Mouse (Mus musculus) right cerebral cortex, adult 2 months (tissue): ENCODE results near the gene Pprc1.

Experiments used
- DNase-seq, 2 experiments: peaks; one replicate each; pipeline ENCODE4 v3.0.0; 2021 to 2022; ENCODE audit warnings: low spot score in 2 of 2

The Pprc1 gene

DNA sequence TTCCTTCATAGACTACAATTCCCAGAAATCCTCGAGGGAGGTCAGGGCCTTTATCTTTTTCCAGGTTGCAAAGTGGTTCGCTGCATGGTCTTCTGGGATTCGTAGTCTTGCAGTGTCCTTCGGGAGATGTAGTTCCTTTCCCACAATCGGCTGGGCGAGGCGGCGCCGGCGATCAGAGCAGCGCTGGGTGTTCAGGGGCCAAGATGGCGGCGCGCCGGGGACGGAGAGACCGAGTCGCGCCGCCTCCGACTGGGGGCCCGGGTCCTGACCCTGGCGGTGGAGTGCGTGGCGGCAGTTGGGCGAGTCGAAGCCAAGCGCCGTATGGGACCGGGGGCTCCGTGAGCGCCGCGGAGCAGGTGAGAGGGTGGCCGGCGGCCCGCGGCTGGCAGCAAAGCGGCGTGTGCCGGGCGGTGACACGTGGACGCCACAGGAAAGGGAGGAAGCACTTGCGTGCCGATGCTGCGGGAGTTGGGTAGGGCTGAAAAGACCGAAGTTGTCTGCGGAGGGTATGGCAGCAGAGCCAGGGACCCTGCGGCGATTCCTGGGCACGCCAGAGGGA, 11.8 kb downstream of the Pprc1 start:
- DNase-seq: peak; percentile 95 to 97

GRCm38 (mm10) chr19:46056947-46057607, 12.4 kb downstream of the Pprc1 start:
- peak; percentile 60 to 72 for DNase-seq

DNA sequence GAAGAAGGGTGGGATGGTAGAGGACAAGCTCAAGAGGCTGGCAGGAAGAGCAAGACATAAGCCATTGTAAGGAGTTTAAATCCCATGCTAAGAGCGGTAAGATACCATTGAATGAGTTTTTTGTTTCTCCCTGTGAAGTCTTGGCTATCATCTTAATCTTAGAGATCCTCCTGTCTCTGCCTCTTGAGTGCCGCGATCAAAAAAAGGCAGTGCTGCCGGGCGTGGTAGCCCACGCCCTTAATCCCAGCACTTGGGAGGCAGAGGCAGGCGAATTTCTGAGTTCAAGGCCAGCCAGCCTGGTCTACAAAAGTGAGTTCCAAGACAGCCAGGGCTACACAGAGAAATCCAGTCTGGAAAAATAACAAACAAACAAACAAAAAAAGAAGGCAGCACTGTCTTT, 13.8 kb downstream of the Pprc1 start:
- DNase-seq: no peak

DNA sequence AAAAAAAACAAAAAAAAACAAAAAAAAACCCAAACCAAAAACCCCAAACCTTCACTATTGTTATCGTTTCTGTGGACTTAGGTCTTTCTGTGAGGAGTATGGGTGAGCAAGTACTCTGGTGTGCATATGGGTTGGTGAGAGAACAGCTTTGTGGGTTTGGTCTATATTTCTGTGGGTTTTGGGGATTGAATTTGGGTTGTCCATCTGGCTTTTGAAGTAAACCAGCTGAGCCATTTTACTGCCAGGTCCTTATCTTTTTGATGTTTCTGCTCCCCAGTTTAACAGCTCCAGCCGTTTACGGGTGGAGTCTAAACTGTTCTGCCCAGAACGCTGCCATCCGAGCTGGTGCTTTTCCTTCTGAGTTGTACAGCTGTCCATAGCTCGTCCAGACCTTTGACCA, 16.2 kb downstream of the Pprc1 start:
- no peak for DNase-seq

GRCm38 (mm10) chr19:46068054-46068453, 23.4 kb downstream of the Pprc1 start:
- no peak for DNase-seq

- no peak for DNase-seq
Observed at GRCm38 (mm10) chr19:46073285-46073684, 28.6 kb downstream of the Pprc1 start.

DNA sequence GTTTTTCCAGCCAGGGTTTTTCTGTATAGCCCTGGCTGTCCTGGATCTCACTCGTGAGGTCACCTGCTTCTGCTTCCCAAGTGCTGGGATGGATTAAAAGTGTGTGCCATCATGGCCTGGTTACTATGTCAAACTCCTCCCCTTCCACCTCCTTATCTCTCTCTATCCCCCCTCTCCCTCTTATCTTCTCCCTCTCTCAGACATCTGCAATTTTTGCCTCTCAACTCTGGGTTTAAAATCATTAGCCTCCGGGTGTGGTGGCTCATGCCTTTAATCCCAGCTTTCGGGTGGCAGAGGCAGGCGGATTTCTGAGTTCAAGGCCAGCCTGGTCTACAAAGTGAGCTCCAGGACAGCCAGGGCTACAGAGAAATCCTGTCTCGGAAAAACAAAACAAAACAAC, 29.6 kb downstream of the Pprc1 start:
- no peak for DNase-seq

- peak; percentile 100 for DNase-seq
Observed at GRCm38 (mm10) chr19:46075616-46076607, 31.2 kb downstream of the Pprc1 start, which contains the start of gene Nolc1. Gene Nolc1 (plus strand): TSS chr19:46075863.

GRCm38 (mm10) chr19:46078535-46078934, 33.8 kb downstream of the Pprc1 start:
- DNase-seq: no peak

GRCm38 (mm10) chr19:46085185-46085584, 40.5 kb downstream of the Pprc1 start:
- no peak for DNase-seq

DNA sequence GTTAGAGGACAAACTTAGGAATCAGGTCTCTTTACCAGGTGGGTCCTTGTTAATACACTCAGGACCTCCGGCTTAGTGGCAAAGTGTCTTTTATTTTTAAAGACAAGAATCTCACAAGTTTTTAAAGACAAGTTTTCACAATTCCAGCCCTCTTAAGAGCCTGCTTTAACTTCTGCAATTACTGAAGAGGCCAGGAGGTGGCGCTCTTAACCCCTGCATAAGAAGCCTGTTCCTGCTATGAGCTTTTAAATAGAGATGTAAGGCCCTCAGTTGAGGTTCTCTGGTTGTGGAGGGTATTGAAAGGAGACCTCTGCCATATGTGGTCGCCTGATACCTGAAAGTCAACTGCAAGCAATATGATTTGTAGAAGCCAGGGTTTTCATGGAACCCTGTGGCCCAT, 41.7 kb downstream of the Pprc1 start:
- peak; percentile 70 to 73 for DNase-seq

DNA sequence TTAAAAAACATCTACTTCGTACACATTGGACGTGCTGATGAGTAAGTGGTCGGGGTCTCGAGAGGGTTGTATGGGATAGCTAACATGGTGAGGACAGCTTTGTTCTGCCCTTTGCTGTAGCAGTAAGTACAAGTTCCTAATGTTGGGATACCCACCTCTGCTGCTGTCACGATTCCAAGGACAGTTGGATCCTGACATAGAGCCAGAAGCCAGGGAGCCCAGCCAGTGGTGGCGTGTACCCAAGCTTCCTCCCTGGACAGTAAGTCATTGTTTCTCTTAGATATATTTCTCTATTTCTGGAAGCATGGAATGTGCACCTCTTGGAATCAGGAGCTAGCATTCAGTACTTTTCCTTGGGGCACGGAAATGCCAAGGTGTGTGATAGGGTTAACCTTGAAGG, 43.2 kb downstream of the Pprc1 start:
- no peak for DNase-seq

DNA sequence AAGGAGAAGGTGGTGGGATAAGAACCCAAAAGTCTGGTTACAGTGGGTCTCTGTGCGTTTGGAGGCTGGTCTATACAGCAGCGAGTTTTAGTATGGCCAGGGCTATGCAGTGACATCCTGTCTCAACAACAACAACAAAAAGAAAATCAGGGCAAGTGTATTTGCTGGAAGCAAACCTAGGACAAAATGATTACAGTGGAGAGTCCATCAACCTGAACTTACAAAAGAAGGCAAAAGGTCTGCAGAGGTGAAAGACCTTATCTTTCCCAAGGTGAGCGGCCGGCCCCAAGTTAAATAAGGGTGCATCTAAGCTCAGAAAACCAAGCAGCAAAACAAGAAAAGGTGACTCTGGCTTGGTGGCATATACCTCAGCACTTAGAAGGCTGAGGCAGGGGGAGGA, 47.0 kb downstream of the Pprc1 start:
- DNase-seq: no peak

DNA sequence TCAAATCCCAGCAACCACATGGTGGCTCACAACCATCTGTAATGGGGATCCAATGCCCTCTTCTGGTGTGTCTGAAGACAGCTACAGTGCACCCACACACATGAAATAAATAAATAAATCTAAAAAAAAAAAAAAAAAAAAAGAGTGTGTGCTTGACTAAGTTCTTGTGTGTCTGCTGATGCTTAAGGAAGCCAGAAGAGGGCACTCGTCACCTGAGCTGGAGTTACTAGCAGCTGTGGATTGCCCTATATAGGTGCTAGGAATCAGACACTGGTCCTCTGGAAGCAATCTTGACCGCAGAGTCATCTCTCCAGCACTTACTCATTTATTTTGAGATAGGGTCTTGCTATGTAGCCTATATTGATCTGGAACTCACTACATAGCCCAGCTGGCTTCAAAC, 49.5 kb downstream of the Pprc1 start:
- DNase-seq: no peak

- peak; percentile 23 to 37 for DNase-seq
Observed at GRCm38 (mm10) chr19:46095291-46095690, 50.6 kb downstream of the Pprc1 start.

DNA sequence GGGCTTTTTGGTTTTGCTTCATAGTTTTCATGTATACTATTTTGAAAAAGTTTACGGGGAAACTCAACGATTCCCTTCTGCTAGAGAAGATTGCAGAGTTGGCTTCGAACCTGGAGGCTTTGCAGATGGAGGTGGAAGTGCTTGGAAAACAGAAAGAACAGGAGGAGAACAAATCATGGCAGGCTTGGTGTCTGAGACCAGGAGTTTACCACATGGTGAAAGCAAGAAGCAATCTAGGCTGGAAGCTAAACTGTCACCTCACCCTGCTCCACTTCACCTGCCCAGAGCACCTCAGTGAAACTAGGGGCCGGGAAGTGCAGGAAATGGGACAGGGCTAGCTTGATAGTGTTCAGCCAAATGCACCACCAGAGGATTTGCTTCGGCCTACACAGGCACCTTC, 51.7 kb downstream of the Pprc1 start:
- no peak for DNase-seq

DNA sequence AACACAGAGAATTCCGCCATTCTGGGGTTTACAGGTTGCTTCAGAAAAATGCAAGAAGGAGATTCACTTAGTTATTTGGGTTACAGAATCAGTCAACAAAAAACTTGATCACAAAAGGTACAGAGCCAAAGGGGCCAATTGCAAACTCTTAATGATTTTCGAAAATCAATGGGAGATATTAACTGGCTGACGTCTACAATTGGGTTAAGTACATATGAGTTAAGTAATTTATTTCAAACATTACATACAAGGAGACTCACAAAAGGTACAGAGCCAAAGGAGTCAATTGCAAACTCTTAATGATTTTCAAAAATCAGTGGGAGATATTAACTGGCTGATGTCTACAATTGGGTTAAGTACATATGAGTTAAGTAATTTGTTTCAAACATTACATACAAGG, 54.9 kb downstream of the Pprc1 start:
- no peak for DNase-seq

GRCm38 (mm10) chr19:46103437-46104186, 58.9 kb downstream of the Pprc1 start:
- DNase-seq: no peak

- no peak for DNase-seq
Observed at GRCm38 (mm10) chr19:46104187-46104557, 59.5 kb downstream of the Pprc1 start.

GRCm38 (mm10) chr19:46110214-46110613, 65.5 kb downstream of the Pprc1 start:
- no peak for DNase-seq

DNA sequence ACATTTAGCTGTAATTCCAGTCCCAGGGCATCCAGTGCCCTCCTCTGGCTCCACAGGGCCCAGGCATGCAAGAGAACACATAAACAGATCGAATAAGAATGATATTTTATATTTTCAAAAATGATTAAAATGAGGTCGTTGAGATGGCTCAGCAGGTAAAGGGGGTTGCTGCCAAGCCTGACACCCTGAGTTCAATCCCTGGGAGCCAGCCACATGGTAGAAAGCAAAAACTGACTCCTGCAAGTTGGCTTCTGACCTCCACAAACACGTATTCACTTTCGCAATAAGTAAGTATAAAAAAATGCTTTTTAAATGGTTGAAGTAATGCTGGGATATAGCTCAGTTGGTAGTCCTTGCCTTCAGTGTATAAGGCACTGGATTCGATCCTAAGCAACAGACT, 66.1 kb downstream of the Pprc1 start:
- no peak for DNase-seq

GRCm38 (mm10) chr19:46114617-46115016, 69.9 kb downstream of the Pprc1 start:
- DNase-seq: no peak
